Mouse (Mus musculus) inflammation-experienced regulatory T-cells, adult 6 months (primary cell): ENCODE data around the gene Lipn. TPM values are rescaled to one million over a fixed set of nuclear protein-coding genes. Genes with fewer than 3 reads are reported as not detected.

ENCODE experiments used
- ATAC-seq: one replicate; pipeline ENCODE4 v1.8.0; 2017
- polyA plus RNA-seq, 3 experiments: library from polyadenylated mRNA; unstranded; fragments of 100-300 nt; shearing (Covaris generic); gene quantifications; one replicate each; pipeline ENCODE4 v1.2.1; 2017

The Lipn gene
- polyA plus RNA-seq, result not detected

DNA sequence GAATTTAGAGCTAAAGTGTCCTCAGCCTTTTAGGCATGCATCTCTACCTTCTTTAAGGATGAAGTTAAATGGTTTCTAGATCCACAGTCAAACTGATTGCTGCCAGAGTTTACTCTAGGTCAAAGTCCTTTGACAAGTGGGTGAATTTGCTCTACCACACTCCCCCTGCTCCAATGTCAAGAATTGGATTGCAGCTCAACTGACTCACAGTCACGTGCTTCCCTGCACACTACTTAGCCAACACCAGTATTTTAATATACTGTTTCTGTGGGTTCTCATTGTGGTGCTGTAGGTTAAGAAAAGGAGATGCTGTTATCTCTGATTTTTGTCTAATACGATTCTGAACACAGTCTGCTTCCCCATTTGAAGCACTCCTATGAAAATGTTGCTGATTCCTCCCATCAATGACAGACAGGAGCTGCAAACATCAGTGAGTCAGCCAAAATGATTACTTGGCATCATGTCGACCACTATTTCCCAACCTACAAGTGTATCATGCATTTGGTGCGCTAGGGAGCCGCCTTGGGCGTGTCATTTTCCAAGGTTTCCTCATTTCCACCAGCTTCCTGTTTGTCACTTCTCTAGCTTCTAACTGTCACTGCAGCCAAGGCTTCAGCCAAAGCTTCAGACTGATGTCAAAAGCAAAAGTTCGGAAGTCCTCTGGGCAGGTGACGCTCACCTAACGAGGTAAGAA is at the start of gene Lipn:
TSS of gene Lipn (plus strand) at position 580 of the 694 bp plus-strand sequence.
- ATAC-seq, result no peak

DNA sequence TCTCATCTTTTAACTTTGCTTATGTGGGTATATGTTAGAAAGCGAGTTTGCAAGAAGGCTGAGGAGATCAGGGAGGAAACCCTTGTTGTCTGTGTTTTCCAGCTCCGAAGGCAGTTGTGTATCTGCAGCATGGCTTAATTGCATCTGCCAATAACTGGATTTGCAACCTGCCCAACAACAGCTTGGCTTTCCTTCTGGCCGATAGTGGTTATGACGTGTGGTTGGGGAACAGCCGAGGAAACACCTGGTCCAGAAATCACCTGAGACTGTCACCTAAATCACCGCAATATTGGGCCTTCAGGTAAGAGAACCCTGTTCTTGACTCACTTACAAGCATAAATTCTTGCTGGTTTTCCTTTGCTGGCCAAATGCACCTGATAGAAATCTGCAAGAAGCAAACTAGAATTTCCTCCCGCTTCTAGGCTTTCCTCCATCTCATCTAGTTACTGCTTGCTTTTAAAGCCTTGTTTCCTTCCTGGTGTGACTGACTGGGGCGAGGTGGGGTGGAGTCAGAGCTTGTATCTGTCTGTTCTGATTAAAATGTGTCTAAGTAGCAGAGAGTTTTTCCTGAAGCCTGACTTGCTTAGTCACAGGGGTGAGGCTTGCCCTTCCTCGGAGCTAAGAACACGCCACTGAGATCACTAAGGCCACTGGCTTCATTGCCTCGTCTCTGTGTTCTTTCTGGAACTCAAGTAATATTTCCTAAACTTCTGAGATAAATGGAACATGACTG is 45.6 kb upstream of the Lipn start:
- ATAC-seq, result no peak

DNA sequence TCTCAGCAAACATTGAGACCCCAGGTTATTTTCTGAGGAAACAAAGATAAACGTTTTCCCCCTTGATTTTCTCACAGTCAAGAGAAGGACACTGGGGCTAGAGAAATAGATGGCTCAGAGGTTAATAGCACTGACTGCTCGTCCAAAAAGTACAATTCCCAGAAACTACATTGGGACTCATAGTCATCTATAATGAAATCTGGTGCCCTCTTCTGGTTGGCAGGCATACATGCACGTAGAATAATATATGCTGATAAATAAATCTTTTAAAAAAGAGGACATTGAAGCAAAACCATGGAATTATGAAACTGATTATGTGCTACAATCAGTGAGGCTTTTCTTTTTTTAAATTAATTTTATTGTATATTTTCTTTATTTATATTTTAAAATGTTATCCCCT is 44.4 kb upstream of the Lipn start:
- no peak for ATAC-seq

DNA sequence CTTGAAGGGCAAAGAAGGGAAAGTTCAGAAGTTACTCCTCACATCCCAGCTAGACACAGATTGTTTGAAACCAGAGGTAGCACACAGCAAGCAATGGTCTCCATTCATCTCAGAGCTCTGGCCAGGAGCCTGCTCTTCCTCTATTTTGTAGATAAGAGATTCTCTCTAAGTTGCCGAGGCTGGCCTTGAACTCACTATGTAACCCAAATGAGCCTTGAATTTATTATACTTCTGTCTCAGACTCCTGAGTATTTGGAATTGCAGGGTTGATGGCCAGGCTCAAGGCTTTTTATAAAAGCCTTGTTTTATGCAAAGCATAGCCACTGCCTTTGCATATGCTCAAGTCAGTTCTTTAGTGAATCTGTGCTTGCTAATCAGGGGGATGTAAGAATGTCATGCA is 27.4 kb upstream of the Lipn start:
- no peak for ATAC-seq

DNA sequence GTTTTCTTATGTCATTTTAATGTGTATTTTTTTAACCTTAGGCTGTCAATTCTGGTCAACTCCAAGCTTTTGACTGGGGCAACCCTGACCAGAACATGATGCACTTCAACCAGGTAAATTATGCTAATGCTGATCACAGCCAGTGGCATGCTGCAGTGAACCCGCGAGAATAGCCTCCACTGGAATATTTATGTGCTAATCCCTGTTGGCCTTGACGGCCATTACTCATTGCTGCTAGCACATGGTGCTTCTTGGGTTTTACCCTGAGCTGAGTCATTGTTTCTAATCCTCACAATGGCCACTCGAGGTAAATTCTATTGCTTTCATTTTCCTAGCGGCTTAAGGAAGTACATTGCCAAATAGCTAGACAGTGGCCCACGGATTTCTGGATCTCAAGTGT is 24.1 kb upstream of the Lipn start:
- no peak for ATAC-seq

DNA sequence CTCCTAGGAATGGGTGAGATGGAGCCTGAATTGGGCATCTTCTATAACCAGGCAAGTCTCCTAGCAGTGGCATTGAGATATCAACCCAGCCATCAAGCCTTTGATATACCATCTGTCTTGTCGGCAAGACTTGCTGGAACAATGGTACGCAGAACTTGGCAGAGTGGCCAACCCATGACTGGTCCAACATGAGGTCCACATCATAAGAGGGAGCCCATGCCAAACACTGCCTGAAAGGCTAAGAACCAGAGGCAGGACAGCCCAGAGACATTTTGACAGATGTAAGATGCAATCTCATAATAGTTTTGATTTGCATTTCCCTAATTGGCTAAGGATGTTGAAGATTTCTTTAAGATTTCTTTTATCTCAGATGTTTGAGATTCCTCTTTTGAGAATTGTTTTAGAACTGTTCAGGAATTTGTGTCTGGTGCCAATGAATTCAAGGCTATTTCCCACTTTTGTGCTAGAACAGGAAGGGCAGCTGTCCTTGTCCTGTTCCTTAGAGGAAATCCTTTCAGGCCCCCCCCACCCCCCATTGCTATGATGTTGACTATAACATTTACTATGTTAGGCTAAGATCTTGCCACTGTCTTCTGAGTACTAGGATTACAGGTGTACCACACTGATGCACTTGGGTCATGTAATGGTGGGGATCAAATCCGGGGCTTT is 17.7 kb upstream of the Lipn start:
- no peak for ATAC-seq

DNA sequence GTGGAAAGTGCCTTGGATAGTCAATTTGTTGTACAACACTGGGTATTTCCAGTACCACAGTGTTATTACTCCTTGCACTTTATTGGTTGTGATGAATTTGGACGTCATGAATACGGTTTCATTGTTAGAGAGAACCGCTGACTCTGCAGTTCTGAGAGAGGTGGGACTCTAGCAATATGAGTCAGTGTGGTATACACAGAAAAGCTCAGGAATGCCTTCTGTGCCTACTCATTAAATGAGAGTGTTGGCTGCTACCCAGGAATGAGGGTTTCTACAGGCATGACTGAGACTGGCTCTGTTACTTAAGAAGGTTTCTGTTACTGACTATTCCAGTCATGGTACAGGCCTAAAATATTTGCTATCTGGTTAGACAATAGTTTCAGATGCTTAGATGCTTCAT is 15.7 kb upstream of the Lipn start:
- ATAC-seq, result no peak

DNA sequence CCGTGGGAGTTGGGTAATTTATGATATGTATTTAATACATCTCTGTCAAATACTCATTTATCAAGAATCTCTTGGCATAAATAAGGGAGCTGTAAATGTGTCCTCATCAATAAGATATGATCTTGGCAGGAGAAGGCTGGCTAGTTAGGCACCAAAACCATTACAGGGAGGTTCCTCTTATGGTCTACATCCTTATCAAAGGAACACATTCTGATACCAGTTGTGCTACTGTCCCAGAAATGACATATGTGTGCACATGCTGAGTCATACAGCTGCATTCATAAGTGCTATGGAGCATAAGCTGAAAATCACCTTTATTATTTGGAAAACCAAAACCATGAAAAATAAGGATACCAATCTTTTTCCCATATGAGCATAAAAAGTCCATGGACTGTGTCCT is 3.6 kb upstream of the Lipn start:
- no peak for ATAC-seq

DNA sequence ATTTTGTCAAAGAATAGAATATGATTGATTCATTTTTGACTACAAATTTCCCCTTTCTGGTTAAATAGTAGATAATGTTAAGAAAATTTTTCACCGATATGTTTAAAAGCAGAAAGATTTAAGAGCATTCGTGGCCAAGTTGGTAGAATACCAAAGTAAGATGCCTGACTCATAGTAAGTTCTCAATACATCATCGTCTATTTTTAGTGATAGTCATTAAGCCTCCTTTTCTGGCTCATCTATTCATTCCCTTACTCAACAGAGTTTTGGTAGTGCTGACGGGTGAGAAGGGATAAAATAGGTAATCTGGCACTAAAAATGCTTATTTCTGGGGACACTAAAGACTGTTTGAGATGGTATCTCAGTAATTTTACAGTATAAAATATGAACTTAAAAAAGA is 3.1 kb upstream of the Lipn start:
- ATAC-seq, result no peak

DNA sequence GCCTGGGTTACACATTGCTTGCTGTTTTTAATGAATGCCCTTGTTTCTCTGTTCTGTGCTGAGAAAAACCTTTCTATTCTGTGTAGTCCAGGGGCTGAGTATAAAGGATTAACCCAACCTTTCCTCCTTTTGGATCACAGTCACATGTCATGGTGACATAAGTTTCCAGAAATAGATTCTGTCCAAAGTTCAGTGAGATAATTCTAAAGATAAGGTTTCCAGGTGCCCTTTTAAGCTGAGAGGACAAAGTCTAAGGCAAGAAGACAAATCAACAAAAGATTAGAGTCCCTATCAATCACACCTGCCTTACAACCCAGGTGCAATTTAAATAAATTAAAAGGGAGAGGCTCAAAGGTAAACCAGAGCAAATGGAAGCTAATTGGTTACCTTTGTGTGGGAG is 7.1 kb downstream of the Lipn start:
- no peak for ATAC-seq

DNA sequence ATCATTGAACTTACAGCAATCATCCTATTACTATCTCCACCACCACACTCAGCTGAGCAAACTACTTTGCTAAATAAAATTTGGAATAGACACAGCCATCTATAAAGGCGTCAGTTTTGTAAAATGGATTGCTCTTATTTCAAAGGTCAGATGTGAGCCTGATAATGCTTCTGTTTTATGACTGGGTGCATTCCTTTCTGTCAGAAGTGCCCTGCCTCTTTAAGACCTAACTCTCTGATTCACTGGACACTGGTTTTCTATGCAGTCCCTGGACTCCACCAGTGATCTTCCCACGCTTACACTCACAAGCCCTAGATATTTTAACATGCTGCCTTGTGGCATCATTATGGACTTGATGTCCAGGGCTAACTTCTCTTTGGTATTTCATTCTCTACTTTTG is 11.0 kb downstream of the Lipn start:
- ATAC-seq, result no peak

DNA sequence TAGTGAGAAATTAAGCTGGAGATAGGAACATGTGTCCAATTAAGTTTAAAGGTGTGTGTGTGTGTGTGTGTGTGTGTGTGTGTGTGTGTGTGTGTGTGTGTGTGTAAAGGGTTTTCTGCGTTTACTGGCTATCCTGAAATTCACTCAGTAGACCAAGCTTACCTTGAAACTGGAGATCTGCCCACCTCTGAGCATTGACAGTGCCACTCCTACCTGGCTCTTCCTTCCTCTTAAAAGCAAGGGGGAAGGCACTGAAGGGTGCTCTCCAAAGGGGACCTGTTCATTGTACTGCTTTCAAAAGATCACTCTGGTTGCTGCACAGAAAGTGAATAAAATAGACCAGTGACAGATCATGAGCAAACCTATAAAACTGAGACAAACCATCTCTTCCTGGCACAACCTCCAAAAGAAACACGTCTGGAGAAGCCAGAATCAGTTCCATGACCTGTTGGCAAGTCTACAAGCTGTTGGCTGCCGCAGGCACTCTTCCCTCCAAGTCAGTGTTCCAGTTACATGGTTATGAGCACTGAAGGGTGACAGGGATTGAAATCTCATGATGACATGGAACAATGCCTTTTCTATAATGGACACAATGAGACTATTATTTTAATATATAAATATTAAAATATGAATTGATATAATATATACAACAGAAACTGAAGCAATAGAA is 22.0 kb downstream of the Lipn start:
- no peak for ATAC-seq

DNA sequence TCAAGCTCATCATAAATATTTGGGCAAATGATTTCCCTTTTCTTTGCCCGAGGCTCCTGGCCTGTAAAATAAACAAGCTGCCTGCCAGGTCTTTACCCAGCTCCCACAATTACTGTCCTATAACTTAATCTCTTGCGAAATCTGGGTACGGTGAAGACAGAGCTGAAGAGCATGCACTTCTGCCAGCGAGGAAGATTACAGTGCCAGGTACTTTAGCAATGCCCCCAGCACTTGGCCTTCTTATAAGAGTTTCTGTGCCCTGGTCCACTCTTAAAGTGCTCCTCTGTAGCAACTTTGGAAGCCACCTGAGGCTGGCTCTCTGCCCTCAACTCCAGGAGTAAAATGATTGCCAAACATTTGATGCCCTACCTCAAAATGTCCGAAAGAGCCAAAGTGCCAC is 28.2 kb downstream of the Lipn start:
- no peak for ATAC-seq

DNA sequence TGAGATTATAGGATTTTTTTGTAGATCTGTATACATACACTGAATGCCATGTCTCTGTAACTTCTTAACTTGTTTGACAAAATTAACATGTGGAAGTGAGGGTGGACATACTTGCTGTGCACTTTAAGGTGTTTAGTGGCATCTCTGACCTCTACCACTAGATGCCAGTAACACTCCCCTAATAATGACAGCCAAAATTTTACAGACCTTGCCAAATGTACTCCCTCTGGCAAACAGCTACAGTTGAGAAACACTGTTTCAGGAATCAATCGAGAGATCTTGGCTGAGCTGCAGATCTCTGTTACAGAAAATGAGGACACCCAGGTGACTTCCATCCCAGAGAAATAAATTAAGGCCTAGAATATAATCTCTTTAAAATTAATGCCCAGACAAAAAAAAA is 29.1 kb downstream of the Lipn start:
- ATAC-seq, result no peak

DNA sequence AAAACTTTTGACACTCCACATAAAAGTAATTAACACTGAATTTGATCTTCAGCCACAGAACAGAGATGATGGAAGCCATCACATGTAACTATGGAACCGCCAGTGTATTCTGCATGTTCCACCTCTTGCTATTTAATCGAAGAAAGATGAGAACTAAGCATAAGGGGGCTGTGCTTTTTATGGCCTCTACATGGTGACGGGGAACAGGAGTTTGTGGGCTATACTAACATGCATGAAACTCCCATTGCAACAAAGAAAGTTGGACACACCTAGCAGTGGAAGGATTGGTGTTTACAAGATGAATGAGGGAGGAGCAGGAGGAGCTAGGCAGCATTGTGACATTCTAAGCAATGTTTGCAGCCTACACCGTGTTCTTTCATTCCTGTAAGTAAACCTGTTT is 33.5 kb downstream of the Lipn start, which contains the start of gene Lipm:
TSS of gene Lipm (plus strand) at position 301 of the 400 bp plus-strand sequence.
- no peak for ATAC-seq

DNA sequence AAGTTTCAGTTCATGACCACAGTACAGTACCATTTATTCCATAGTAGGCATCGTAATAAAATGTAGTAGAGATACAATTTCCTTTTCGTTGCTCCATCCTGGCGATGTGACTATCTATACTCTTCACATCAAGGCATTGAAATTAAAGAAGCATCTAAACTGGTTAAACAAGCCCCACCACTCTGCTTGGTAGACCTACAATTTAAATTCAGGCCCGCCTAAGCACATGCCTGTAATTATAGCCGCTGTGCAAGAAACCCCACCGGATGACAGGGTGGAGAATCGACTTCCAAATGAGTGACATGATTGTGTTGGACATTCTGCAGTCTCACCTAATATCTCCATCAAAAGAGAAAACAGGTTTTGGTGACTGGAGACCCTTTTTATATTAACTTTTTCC is 34.7 kb downstream of the Lipn start:
- ATAC-seq, result no peak

DNA sequence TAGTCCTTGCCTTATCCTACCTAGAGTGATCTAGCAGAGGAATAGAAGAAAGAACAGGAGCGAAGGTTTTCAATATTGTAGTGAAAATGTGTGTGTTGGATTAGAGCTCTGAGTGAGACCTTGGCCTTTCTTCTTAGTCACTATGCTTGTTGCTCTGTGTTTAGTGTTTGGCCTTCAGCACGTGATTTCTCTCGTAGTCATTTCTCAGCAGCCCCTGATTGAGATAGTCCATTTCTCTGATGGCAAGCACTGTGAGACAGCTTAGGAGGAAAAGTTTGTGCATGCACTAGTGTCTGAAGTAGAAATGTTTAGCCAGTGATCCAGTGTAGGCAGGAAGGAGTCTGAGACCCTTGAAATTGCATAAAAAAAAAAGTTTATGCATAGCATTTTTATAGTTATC is 37.7 kb downstream of the Lipn start:
- ATAC-seq, result no peak

DNA sequence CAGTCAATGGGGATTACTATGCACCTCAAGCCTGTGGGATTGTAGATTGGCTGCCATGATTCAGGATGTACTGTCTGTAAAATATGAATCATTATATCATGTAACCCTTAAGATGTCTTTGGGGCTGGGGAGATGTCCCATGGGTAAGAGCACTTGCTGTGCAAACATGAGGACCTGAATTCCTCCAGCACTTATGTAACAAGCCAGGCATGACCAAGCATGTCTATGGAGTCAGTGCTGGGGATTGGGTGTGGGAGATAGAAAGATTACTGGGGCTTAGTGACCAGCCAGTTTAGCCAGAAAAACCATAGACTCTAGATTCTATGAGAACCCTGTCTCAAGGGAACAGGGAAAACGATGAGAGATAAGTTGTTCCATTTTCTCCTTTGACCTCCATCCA is 51.9 kb downstream of the Lipn start:
- no peak for ATAC-seq

DNA sequence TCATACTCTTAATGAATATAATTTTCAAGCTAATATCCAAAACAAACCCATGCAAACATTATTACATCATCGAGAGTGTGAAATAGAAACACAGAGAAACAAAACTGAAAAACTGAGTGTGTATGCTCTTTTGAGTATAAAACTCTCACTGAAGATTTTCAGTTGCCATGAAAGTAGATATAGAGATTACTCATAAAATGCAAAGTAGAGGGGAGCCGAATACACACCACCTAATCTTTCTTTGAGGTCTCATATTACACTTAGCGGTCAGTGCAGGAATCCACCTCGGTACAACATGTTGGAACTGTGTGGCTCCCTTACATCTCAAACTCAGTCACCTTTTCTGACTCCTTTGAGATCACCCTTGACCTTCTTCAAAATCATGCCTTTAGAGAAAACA is 52.5 kb downstream of the Lipn start:
- peak; percentile 21 for ATAC-seq

DNA sequence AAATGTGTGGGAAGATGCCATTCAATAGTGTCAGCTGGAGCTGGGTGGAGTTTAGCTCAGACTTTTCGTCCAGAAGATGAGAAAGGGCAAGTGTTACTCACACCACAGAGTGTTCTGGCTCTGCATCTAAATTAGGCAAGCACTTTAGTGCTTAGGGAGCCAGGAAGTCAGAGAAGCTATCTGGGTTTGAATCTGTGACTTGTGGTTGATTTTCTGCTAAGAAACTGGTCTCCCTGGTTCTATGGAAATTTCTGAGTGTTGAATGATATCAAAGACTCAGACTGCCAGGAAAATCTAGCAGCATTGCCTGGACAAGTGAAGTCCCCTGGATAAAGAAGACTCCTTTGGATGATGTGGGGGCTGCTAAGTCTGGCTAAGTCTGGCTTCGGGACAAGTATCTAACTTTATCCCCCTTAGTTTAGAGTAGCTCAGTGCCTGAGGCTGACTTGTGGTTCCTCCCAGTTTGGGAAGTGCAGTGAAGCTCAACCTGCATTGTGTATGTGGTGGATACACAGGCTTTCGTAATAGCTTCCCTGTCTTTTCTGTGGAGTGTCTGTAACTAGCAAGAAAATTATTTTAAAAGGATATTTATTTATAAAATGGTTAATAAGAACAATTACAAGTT is 53.1 kb downstream of the Lipn start:
- ATAC-seq, result peak; percentile 58
